Mouse (Mus musculus) MEL (cell line): ENCODE measurements around the gene Gm4952.

Experiments used
- GATA1 ChIP-seq: IDR thresholded peaks from 2 replicates; pipeline ENCODE4 v1.6.1; 2011; ENCODE audit warnings: low read depth, low read length, improper control_type of control experiment
- HCFC1 ChIP-seq: IDR thresholded peaks from 2 replicates; pipeline ENCODE4 v1.6.1; 2012; ENCODE audit warnings: low read depth, mild to moderate bottlenecking, inconsistent platforms, low read length, improper control_type of control experiment, moderate library complexity
- POLR2A ChIP-seq, 2 experiments: IDR thresholded peaks; 2 replicates each; pipeline ENCODE4 v1.6.1; 2011 to 2012; ENCODE audit warnings: low read length in 2 of 2, mild to moderate bottlenecking in 2 of 2, control low read depth in 1 of 2, improper control_type of control experiment in 1 of 2, low read depth in 1 of 2, moderate library complexity in 1 of 2; ENCODE audit not compliant: control insufficient read depth in 1 of 2, insufficient read depth in 1 of 2, poor library complexity in 1 of 2
- USF2 ChIP-seq, 2 experiments: IDR thresholded peaks; 2 replicates each; pipeline ENCODE4 v1.6.1; 2011 to 2012; ENCODE audit warnings: improper control_type of control experiment in 2 of 2, low read length in 2 of 2, borderline replicate concordance in 1 of 2, inconsistent platforms in 1 of 2, low read depth in 1 of 2, mild to moderate bottlenecking in 1 of 2; ENCODE audit not compliant: insufficient read depth in 1 of 2
- ZC3H11A ChIP-seq: IDR thresholded peaks from 2 replicates; pipeline ENCODE4 v1.6.1; 2012; ENCODE audit warnings: low read depth, mild to moderate bottlenecking, inconsistent platforms, low read length, improper control_type of control experiment

DNA sequence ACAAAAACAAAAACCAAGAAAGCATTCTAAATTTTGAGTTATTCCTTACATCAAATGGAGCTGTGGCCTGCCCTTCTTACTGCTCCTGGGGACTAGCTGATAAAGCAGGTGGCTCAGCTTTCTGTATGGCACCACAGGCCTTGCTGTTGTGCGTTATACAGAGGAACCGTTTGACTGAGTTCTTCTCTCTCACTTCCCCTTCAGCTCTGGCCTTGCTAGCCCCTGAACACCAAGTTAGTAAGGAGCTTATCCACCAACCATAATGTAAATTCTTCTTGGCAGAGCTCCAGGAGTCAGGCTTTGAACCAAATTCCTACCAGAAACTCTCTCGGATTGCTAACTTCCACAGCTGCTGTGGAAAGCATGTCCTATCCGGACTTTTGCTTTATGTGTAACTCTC is 32.8 kb upstream of the Gm4952 start:
- TF ChIP-seq HCFC1 (no peak), USF2 (IDR thresholded peaks at IDR 0.05; ENCODE audit: borderline replicate concordance in 1 of 2, insufficient read depth in 1 of 2, low read depth in 1 of 2, low read length in 2 of 2) (no peak), GATA1 (0 out of 2 replicates have a peak, but pooled peaks have one; percentile 9), POLR2A (IDR thresholded peaks at IDR 0.05; ENCODE audit: control insufficient read depth in 1 of 2, insufficient read depth in 1 of 2, low read depth in 1 of 2, low read length in 2 of 2, poor library complexity in 1 of 2) (no peak), ZC3H11A (no peak)
